Mouse (Mus musculus) midbrain, embryonic 11.5 days (tissue): Measurements from ENCODE around the gene Gm10142. TPM values are rescaled to one million over a fixed set of nuclear protein-coding genes. Genes with fewer than 3 reads are reported as not detected.
"Not testable (repeated sequence)": the region's sequence is repeated elsewhere in the genome, so short reads cannot be mapped to it uniquely, and the experiment has no call there.

Source experiments
- ATAC-seq: fragments of 200-750 bp; cut with Nextera tagmentation; 2 replicates; pipeline ENCODE4 v1.8.0; 2017; ENCODE audit warnings: moderate TSS enrichment, moderate library complexity; ENCODE audit not compliant: low FRiP score
- DNase-seq: peaks from one replicate; pipeline ENCODE4 v3.0.0; 2015; ENCODE audit warnings: low spot score; ENCODE audit errors: missing footprints
- H3K27ac ChIP-seq: fragments of 300-500 bp; sonication (generic); 2 replicates; pipeline ENCODE4 v1.5.1; 2014; ENCODE audit warnings: low read depth, low read length
- H3K27me3 ChIP-seq: fragments of 300-500 bp; sonication (generic); 2 replicates; pipeline ENCODE4 v1.6.1; 2014; ENCODE audit warnings: mild to moderate bottlenecking, low read length, moderate library complexity, mixed read lengths; ENCODE audit not compliant: control insufficient read depth, insufficient read depth
- H3K36me3 ChIP-seq: fragments of 300-500 bp; sonication (generic); 2 replicates; pipeline ENCODE4 v1.6.1; 2014; ENCODE audit warnings: mild to moderate bottlenecking, low read length, moderate library complexity, mixed read lengths; ENCODE audit not compliant: control insufficient read depth, insufficient read depth
- H3K4me1 ChIP-seq: fragments of 300-500 bp; sonication (generic); 2 replicates; pipeline ENCODE4 v1.6.1; 2014; ENCODE audit warnings: low read length; ENCODE audit not compliant: control insufficient read depth, insufficient read depth
- H3K4me2 ChIP-seq: fragments of 300-500 bp; sonication (generic); 2 replicates; pipeline ENCODE4 v1.6.1; 2014; ENCODE audit warnings: mild to moderate bottlenecking, moderate library complexity
- H3K4me3 ChIP-seq: fragments of 300-500 bp; sonication (generic); 2 replicates; pipeline ENCODE4 v1.5.1; 2014; ENCODE audit warnings: low read depth, low read length
- H3K9ac ChIP-seq: fragments of 300-500 bp; sonication (generic); 2 replicates; pipeline ENCODE4 v1.6.1; 2014; ENCODE audit warnings: low read length
- H3K9me3 ChIP-seq: fragments of 300-500 bp; sonication (generic); 2 replicates; pipeline ENCODE4 v1.6.1; 2016; ENCODE audit warnings: low read length; ENCODE audit not compliant: control insufficient read depth
- WGBS: fragments of 180-500 bp; shearing (Covaris S2); extraction: QIAGEN DNeasy Blood & Tissue Kit; methylation state at CpG from one replicate; pipeline ENCODE4 v1.1.7; 2014; 5-methylcytosine and 5-hydroxymethylcytosine counted together
- polyA plus RNA-seq: library from polyadenylated mRNA; unstranded; fragments of >200 nt; fragmentation: Nextera tagmentation; extraction: Ambion mirVana; gene quantifications from 2 replicates; pipeline ENCODE4 v1.2.1, GENCODE M21; 2014

Gm10142 gene
- polyA plus RNA-seq, 1 experiment from 2014 or later = not detected

- not testable (repeated sequence) for H3K9ac ChIP-seq, H3K36me3 ChIP-seq, H3K9me3 ChIP-seq, H3K4me1 ChIP-seq, H3K27me3 ChIP-seq, H3K4me3 ChIP-seq, H3K4me2 ChIP-seq, DNase-seq, ATAC-seq, H3K27ac ChIP-seq
- 57% methylated on average over 3 of the region's 3 CpGs for WGBS
Observed at GRCm38 (mm10) chr10:77752312-77752711, 36.7 kb downstream of the Gm10142 start.

- Histone ChIP-seq H3K4me1 (no peaks in the 10 kb centered on the region), H3K27me3 (no peaks in the 10 kb centered on the region), H3K4me2 (no peak overlapping the region), H3K9me3 (no peaks in the 10 kb centered on the region), H3K27ac (no peak overlapping the region), H3K9ac (no peak overlapping the region), H3K4me3 (no peak overlapping the region), H3K36me3 (no peaks in the 10 kb centered on the region)
- DNase-seq (no peak), ATAC-seq (no peak)
Observed at GRCm38 (mm10) chr10:77753448-77753847, 37.8 kb downstream of the Gm10142 start.

- DNase-seq, H3K4me2 ChIP-seq, H3K4me3 ChIP-seq, H3K36me3 ChIP-seq, H3K9me3 ChIP-seq, H3K4me1 ChIP-seq, H3K27ac ChIP-seq, ATAC-seq, H3K9ac ChIP-seq, H3K27me3 ChIP-seq: not testable (repeated sequence)
- no CpG with 5 or more reads among the region's 1 CpGs for WGBS
Observed at GRCm38 (mm10) chr10:77759582-77759981, 44.0 kb downstream of the Gm10142 start, which contains the start of gene Gm3233. Gm3233 (minus strand) TSS chr10:77759682.

Other genes starting within 250 kb of the Gm10142 start
- 38.7 and 42.2 TPM in 2 replicates for gene Fam207a, start 200.0 kb upstream of the Gm10142 start, polyA plus RNA-seq
- gene Itgb2, start 185.6 kb upstream of the Gm10142 start, polyA plus RNA-seq = 0.57 and 0.59 TPM in 2 replicates
- gene Pttg1ip, start 134.1 kb upstream of the Gm10142 start, polyA plus RNA-seq = 68.5 and 73.2 TPM in 2 replicates
- 338 and 353 TPM in 2 replicates for gene Sumo3, start 109.7 kb upstream of the Gm10142 start, polyA plus RNA-seq
- 2.4 TPM in 1 of 2 replicates, not detected in the other for gene Gm49325, start 109.6 kb upstream of the Gm10142 start, polyA plus RNA-seq
- 42.8 and 47.6 TPM in 2 replicates for gene Ube2g2, start 93.5 kb upstream of the Gm10142 start, polyA plus RNA-seq
- 0.72 and 1.2 TPM in 2 replicates for gene Tspear, start 29.2 kb upstream of the Gm10142 start, polyA plus RNA-seq
- not detected in 2 replicates for gene Gm19402, start 25.1 kb upstream of the Gm10142 start, polyA plus RNA-seq
- gene Gm9508, start 18.6 kb upstream of the Gm10142 start, polyA plus RNA-seq = not detected in 2 replicates
- not detected in 2 replicates for gene Gm10272, start 9.2 kb upstream of the Gm10142 start, polyA plus RNA-seq
- not detected in 2 replicates for gene Gm10024, start 4.3 kb upstream of the Gm10142 start, polyA plus RNA-seq
- not detected in 2 replicates for gene Krtap12-1, start 4.8 kb downstream of the Gm10142 start, polyA plus RNA-seq
- gene Gm10100, start 10.7 kb downstream of the Gm10142 start, polyA plus RNA-seq = not detected in 2 replicates
- not detected in 2 replicates for gene Gm18596, start 26.8 kb downstream of the Gm10142 start, polyA plus RNA-seq
- gene Gm9736, start 35.5 kb downstream of the Gm10142 start, polyA plus RNA-seq = not detected in 2 replicates
- not detected in 2 replicates for gene Gm3233, start 43.9 kb downstream of the Gm10142 start, polyA plus RNA-seq
- not detected in 2 replicates for gene Gm3238, start 55.5 kb downstream of the Gm10142 start, polyA plus RNA-seq
- not detected in 2 replicates for gene Gm7138, start 61.1 kb downstream of the Gm10142 start, polyA plus RNA-seq
- gene Gm3250, start 66.7 kb downstream of the Gm10142 start, polyA plus RNA-seq = not detected in 2 replicates
- not detected in 2 replicates for gene Gm7137, start 72.4 kb downstream of the Gm10142 start, polyA plus RNA-seq
- gene Gm9639, start 79.3 kb downstream of the Gm10142 start, polyA plus RNA-seq = not detected in 2 replicates
- not detected in 2 replicates for gene Gm19668, start 83.3 kb downstream of the Gm10142 start, polyA plus RNA-seq
- not detected in 2 replicates for gene Gm9507, start 96.0 kb downstream of the Gm10142 start, polyA plus RNA-seq
- not detected in 2 replicates for gene Gm2696, start 98.9 kb downstream of the Gm10142 start, polyA plus RNA-seq
- not detected in 2 replicates for gene Krtap10-4, start 111.3 kb downstream of the Gm10142 start, polyA plus RNA-seq
- not detected in 2 replicates for gene Krtap10-10, start 120.1 kb downstream of the Gm10142 start, polyA plus RNA-seq
- not detected in 2 replicates for gene Gm36176, start 131.0 kb downstream of the Gm10142 start, polyA plus RNA-seq
- not detected in 2 replicates for gene Gm10318, start 137.1 kb downstream of the Gm10142 start, polyA plus RNA-seq
- not detected in 2 replicates for gene Gm3285, start 146.2 kb downstream of the Gm10142 start, polyA plus RNA-seq
- gene Lrrc3, start 186.7 kb downstream of the Gm10142 start, polyA plus RNA-seq = 2.7 and 2.8 TPM in 2 replicates